Mouse (Mus musculus) CH12.LX (cell line): ENCODE data around the gene Lmo7. TPM values are rescaled to one million over a fixed set of nuclear protein-coding genes. Genes with fewer than 3 reads are reported as not detected.

Experiments used
- DNase-seq: peaks from one replicate; pipeline ENCODE4 v3.0.0-alpha.2; 2013; ENCODE audit errors: extremely low read depth
- H3K27ac ChIP-seq: 2 replicates; pipeline ENCODE4 v1.5.1; 2012; ENCODE audit warnings: low read depth, mild to moderate bottlenecking, control low read depth, moderate library complexity; ENCODE audit not compliant: insufficient read depth
- H3K27me3 ChIP-seq: replicated peaks from 2 replicates; pipeline ENCODE3; 2012; ENCODE audit warnings: inconsistent platforms
- H3K36me3 ChIP-seq, 2 experiments: replicated peaks in 1 of 2; 2 replicates each; pipeline versions ENCODE3 to v1.6.1; 2012; ENCODE audit warnings: inconsistent platforms in 1 of 2, low read length in 1 of 2, mild to moderate bottlenecking in 1 of 2, mixed read lengths in 1 of 2, moderate library complexity in 1 of 2; ENCODE audit not compliant: control insufficient read depth in 1 of 2, insufficient read depth in 1 of 2
- H3K4me1 ChIP-seq, 2 experiments: 2 replicates each; pipeline ENCODE4 v1.6.1; 2012; ENCODE audit warnings: inconsistent platforms in 1 of 2, moderate library complexity in 1 of 2; ENCODE audit not compliant: insufficient read depth in 2 of 2, control insufficient read depth in 1 of 2
- H3K4me2 ChIP-seq: 2 replicates; pipeline ENCODE4 v1.6.1; 2012; ENCODE audit warnings: low read depth, mild to moderate bottlenecking, control low read depth; ENCODE audit not compliant: poor library complexity, insufficient read depth, severe bottlenecking
- H3K4me3 ChIP-seq, 3 experiments: fragments of 150-350 bp in 1 of 3; sonication (generic) in 1 of 3; replicated peaks in 1 of 3; 2 replicates each; pipeline versions ENCODE3 to v1.5.1; 2011 to 2012; ENCODE audit warnings: low read depth in 2 of 3, low read length in 2 of 3, mild to moderate bottlenecking in 2 of 3, moderate library complexity in 2 of 3, control low read depth in 1 of 3, improper control_type of control experiment in 1 of 3, inconsistent platforms in 1 of 3, mixed read lengths in 1 of 3; ENCODE audit not compliant: poor library complexity in 1 of 3
- H3K79me2 ChIP-seq: replicated peaks from 2 replicates; pipeline ENCODE4 v1.6.1; 2012; ENCODE audit warnings: mild to moderate bottlenecking, moderate library complexity; ENCODE audit not compliant: control insufficient read depth, poor library complexity, insufficient read depth, severe bottlenecking; ENCODE audit errors: extremely low read depth
- H3K9ac ChIP-seq: 2 replicates; pipeline ENCODE4 v1.6.1; 2012; ENCODE audit warnings: low read depth, mild to moderate bottlenecking, control low read depth, moderate library complexity; ENCODE audit not compliant: insufficient read depth
- H3K9me3 ChIP-seq: replicated peaks from 2 replicates; pipeline ENCODE3; 2012; ENCODE audit warnings: low read length, inconsistent platforms, mixed read lengths
- BHLHE40 ChIP-seq: IDR thresholded peaks from 2 replicates; pipeline ENCODE4 v1.6.1; 2011; ENCODE audit warnings: mild to moderate bottlenecking, low read depth, low read length, improper control_type of control experiment
- CHD2 ChIP-seq: IDR thresholded peaks from 2 replicates; pipeline ENCODE4 v1.6.1; 2011; ENCODE audit warnings: low read length, improper control_type of control experiment
- CTCF ChIP-seq, 2 experiments: IDR thresholded peaks in 1 of 2; conservative IDR thresholded peaks in 1 of 2; 2 replicates each; pipeline ENCODE4 v1.5.1; 2011 to 2012; ENCODE audit warnings: low read depth in 2 of 2, low read length in 2 of 2, improper control_type of control experiment in 1 of 2, inconsistent platforms in 1 of 2, mild to moderate bottlenecking in 1 of 2, moderate library complexity in 1 of 2
- E2F4 ChIP-seq: IDR thresholded peaks from 2 replicates; pipeline ENCODE4 v1.6.1; 2011; ENCODE audit warnings: low read depth, low read length, improper control_type of control experiment; ENCODE audit not compliant: insufficient replicate concordance
- EP300 ChIP-seq: IDR thresholded peaks from 2 replicates; pipeline ENCODE4 v1.6.1; 2011; ENCODE audit warnings: low read length, improper control_type of control experiment
- GABPA ChIP-seq: IDR thresholded peaks from 2 replicates; pipeline ENCODE4 v1.6.1; 2012; ENCODE audit warnings: low read depth, low read length, improper control_type of control experiment, inconsistent platforms; ENCODE audit not compliant: insufficient replicate concordance
- KAT2A ChIP-seq: IDR thresholded peaks from 2 replicates; pipeline ENCODE4 v1.6.1; 2012; ENCODE audit warnings: low read length, improper control_type of control experiment, inconsistent platforms; ENCODE audit not compliant: insufficient replicate concordance
- MXI1 ChIP-seq: IDR thresholded peaks from 2 replicates; pipeline ENCODE4 v1.6.1; 2011; ENCODE audit warnings: mild to moderate bottlenecking, low read depth, low read length, improper control_type of control experiment
- MYC ChIP-seq: IDR thresholded peaks from 2 replicates; pipeline ENCODE4 v1.6.1; 2011; ENCODE audit warnings: low read depth, mild to moderate bottlenecking, improper control_type of control experiment, low read length
- NRF1 ChIP-seq: IDR thresholded peaks from 2 replicates; pipeline ENCODE4 v1.6.1; 2014; ENCODE audit warnings: low read depth, mild to moderate bottlenecking, inconsistent platforms, low read length, improper control_type of control experiment, moderate library complexity
- POLR2A ChIP-seq: IDR thresholded peaks from 2 replicates; pipeline ENCODE4 v1.6.1; 2011; ENCODE audit warnings: low read depth, mild to moderate bottlenecking, improper control_type of control experiment, low read length
- RCOR1 ChIP-seq: conservative IDR thresholded peaks from 2 replicates; pipeline ENCODE4 v1.6.1; 2012; ENCODE audit warnings: low read depth, mild to moderate bottlenecking, inconsistent platforms, low read length, improper control_type of control experiment
- SIN3A ChIP-seq: IDR thresholded peaks from 2 replicates; pipeline ENCODE4 v1.6.1; 2012; ENCODE audit warnings: low read length, improper control_type of control experiment, inconsistent platforms
- SMC3 ChIP-seq: IDR thresholded peaks from 2 replicates; pipeline ENCODE4 v1.6.1; 2011; ENCODE audit warnings: low read depth, low read length, improper control_type of control experiment
- TBP ChIP-seq: conservative IDR thresholded peaks from 2 replicates; pipeline ENCODE4 v1.6.1; 2011; ENCODE audit warnings: low read depth, low read length, improper control_type of control experiment
- TCF12 ChIP-seq: IDR thresholded peaks from 2 replicates; pipeline ENCODE4 v1.6.1; 2014; ENCODE audit warnings: low read depth, mild to moderate bottlenecking, inconsistent platforms, low read length, improper control_type of control experiment
- UBTF ChIP-seq: IDR thresholded peaks from 2 replicates; pipeline ENCODE4 v1.6.1; 2012; ENCODE audit warnings: low read depth, mild to moderate bottlenecking, inconsistent platforms, low read length, improper control_type of control experiment, moderate library complexity
- ZKSCAN1 ChIP-seq: IDR thresholded peaks from 2 replicates; pipeline ENCODE4 v1.6.1; 2012; ENCODE audit warnings: low read depth, inconsistent platforms, low read length, improper control_type of control experiment, borderline replicate concordance
- ZMIZ1 ChIP-seq: IDR thresholded peaks from 2 replicates; pipeline ENCODE4 v1.6.1; 2012; ENCODE audit warnings: low read depth, mild to moderate bottlenecking, inconsistent platforms, low read length, improper control_type of control experiment
- ZNF384 ChIP-seq: IDR thresholded peaks from 2 replicates; pipeline ENCODE4 v1.6.1; 2012; ENCODE audit warnings: low read depth, low read length, improper control_type of control experiment, inconsistent platforms
- dilution Hi-C: fragments of 300-500 bp; cut with MboI; formaldehyde crosslinking; loops from 2 replicates; pipeline ENCODE4 v1.14.3; 2020; ENCODE audit warnings: low sequenced_read_pairs; ENCODE audit not compliant: extremely low pct_unique_long_range_greater_than_20kb, extremely low pct_ligation_motif_present
- in situ Hi-C: fragments of 300-500 bp; cut with MboI; formaldehyde crosslinking; loops from 3 replicates; pipeline ENCODE4 v1.14.3; 2019; ENCODE audit warnings: low sequenced_read_pairs, low pct_ligation_motif_present, low pct_unique_long_range_greater_than_20kb, mixed read lengths
- polyA plus RNA-seq: library from polyadenylated mRNA; unstranded; fragments of >175 nt; gene quantifications from 2 replicates; pipeline ENCODE4 v1.2.1, GENCODE M21; 2012; ENCODE audit warnings: low read depth; ENCODE audit not compliant: insufficient read length
- total RNA-seq, 2 experiments: library from RNA; depleted of rRNA; stranded (reverse); fragments of 300-350 nt in 1 of 2; fragments of >200 nt in 1 of 2; gene quantifications; 2 replicates each; pipeline ENCODE4 v1.2.3; 2012 to 2014

Gene Lmo7
- total and polyA plus RNA-seq, 3 experiments: 5.0 to 11.9 (median 8.3) TPM

GRCm38 (mm10) chr14:101794553-101795177 lies 64.9 kb downstream of the Lmo7 start:
- in situ Hi-C loops: no loop called here
- no peak for DNase-seq
- no peak overlapping the region for H3K9ac ChIP-seq
- no peak overlapping the region for H3K4me3 ChIP-seq
- H3K36me3 ChIP-seq: peaks cover 0 to 4% of the 10 kb centered on the region in 2 experiments
- dilution Hi-C loops: no loop called here
- no peaks in the 10 kb centered on the region for H3K27me3 ChIP-seq
- H3K4me2 ChIP-seq: no peak overlapping the region
- TF ChIP-seq TBP (no peak), SIN3A (no peak), NRF1 (no peak), ZMIZ1 (no peak), E2F4 (no peak), CHD2 (no peak), ZNF384 (no peak), ZKSCAN1 (no peak)
- no peaks in the 10 kb centered on the region for H3K79me2 ChIP-seq
- no peaks in the 10 kb centered on the region for H3K4me1 ChIP-seq
- no peak overlapping the region for H3K27ac ChIP-seq
- no peaks in the 10 kb centered on the region for H3K9me3 ChIP-seq

DNA sequence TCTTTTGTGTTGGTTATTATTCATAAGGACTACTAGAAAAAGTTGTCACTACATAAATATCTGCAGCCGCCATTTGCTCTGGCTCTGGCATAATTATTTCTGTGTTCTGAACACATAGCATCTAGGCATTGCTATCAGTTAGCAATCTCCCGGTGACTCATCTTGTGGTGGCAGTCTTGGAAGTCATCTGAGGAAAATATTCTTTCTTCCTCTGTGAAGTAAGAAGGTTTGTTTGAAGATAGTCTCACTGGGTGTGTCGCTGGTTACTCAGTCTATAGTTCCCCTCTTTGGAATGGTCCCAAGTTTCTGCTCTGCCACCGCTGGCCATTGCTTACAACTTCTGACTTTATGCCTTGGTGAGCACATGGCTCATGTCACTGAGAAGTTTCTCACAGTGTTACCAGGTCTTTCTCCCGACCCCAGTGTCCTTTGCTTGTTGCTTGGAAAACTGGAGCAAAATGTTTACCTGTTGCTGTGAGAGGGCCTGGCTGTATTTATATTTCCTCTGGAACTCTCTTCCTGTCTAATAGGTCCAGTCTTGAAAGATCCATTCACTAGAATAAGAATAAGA lies 68.3 kb downstream of the Lmo7 start:
- no peak overlapping the region for H3K4me2 ChIP-seq
- H3K27ac ChIP-seq: no peak overlapping the region
- in situ Hi-C loops: no loop called here

GRCm38 (mm10) chr14:101798766-101799165 lies 69.0 kb downstream of the Lmo7 start:
- Histone ChIP-seq H3K27ac (no peak overlapping the region), H3K79me2 (no peaks in the 10 kb centered on the region), H3K9me3 (no peaks in the 10 kb centered on the region), H3K4me1 (no peaks in the 10 kb centered on the region), H3K36me3 (no peaks in the 10 kb centered on the region), H3K9ac (no peak overlapping the region), H3K4me3 (no peak overlapping the region), H3K4me2 (no peak overlapping the region), H3K27me3 (no peaks in the 10 kb centered on the region)
- in situ Hi-C loops: no loop called here
- DNase-seq: no peak
- TF ChIP-seq POLR2A (no peak), MXI1 (no peak), SMC3 (no peak), CTCF (conservative IDR thresholded peaks at IDR 0.05 in 1 of 2, IDR thresholded peaks at IDR 0.05 in 1 of 2; ENCODE audit: low read depth in 2 of 2, low read length in 2 of 2) (no peak), EP300 (no peak)
- dilution Hi-C loops: no loop called here

More for the DNA sequence above, 68.3 kb downstream of the Lmo7 start:
- Histone ChIP-seq H3K79me2 (no peaks in the 10 kb centered on the region), H3K36me3 (no peaks in the 10 kb centered on the region), H3K9ac (no peak overlapping the region), H3K27me3 (no peaks in the 10 kb centered on the region), H3K9me3 (no peaks in the 10 kb centered on the region), H3K4me1 (no peaks in the 10 kb centered on the region)
- DNase-seq: no peak
- TF ChIP-seq TBP (no peak), BHLHE40 (no peak), UBTF (no peak), ZNF384 (no peak), TCF12 (no peak), KAT2A (no peak), GABPA (no peak), E2F4 (no peak), NRF1 (no peak), MYC (no peak), SIN3A (no peak), RCOR1 (no peak)
- TF ChIP-seq, all 38 proteins: peak for 0
- no peak overlapping the region for H3K4me3 ChIP-seq
- dilution Hi-C loops: no loop called here
